Mouse (Mus musculus) lung, postnatal 0 days (tissue): ENCODE measurements at regions not wholly inside any gene's neighbourhood (a gene's known extent, or its start where the extent isn't known, plus 50 kb on each side); places are given as distances from the start of the nearest gene placed in this dataset.

ENCODE experiments used
- ATAC-seq: fragments of 200-750 bp; cut with Nextera tagmentation; 2 replicates; pipeline ENCODE4 v1.8.0; 2017; ENCODE audit warnings: moderate library complexity
- DNase-seq: peaks from one replicate; pipeline ENCODE4 v3.0.0-alpha.2; 2016; ENCODE audit warnings: low spot score
- H3K27ac ChIP-seq: fragments of 300-500 bp; sonication (generic); 2 replicates; pipeline ENCODE4 v1.5.1; 2014; ENCODE audit warnings: antibody characterized with exemption, mild to moderate bottlenecking, low read length, mixed read lengths
- H3K27me3 ChIP-seq: fragments of 300-500 bp; sonication (generic); replicated peaks from 2 replicates; pipeline ENCODE4 v1.6.1; 2014; ENCODE audit warnings: low read length, mixed read lengths; ENCODE audit not compliant: insufficient read depth
- H3K36me3 ChIP-seq: fragments of 300-500 bp; sonication (generic); 2 replicates; pipeline ENCODE4 v1.6.1; 2014; ENCODE audit warnings: low read length, mixed read lengths; ENCODE audit not compliant: insufficient read depth
- H3K4me1 ChIP-seq: fragments of 300-500 bp; sonication (generic); 2 replicates; pipeline ENCODE4 v1.6.1; 2014; ENCODE audit warnings: antibody characterized with exemption, low read depth, low read length, mixed read lengths; ENCODE audit not compliant: insufficient read depth
- H3K4me2 ChIP-seq: fragments of 300-500 bp; sonication (generic); replicated peaks from 2 replicates; pipeline ENCODE4 v1.6.1; 2014; ENCODE audit warnings: low read depth, mild to moderate bottlenecking, low read length, moderate library complexity, mixed read lengths
- H3K4me3 ChIP-seq: fragments of 300-500 bp; sonication (generic); 2 replicates; pipeline ENCODE4 v1.5.1; 2014; ENCODE audit warnings: low read depth, low read length
- H3K9ac ChIP-seq: fragments of 300-500 bp; sonication (generic); replicated peaks from 2 replicates; pipeline ENCODE4 v1.6.1; 2014; ENCODE audit warnings: low read depth, mild to moderate bottlenecking
- H3K9me3 ChIP-seq: fragments of 300-500 bp; sonication (generic); 2 replicates; pipeline ENCODE4 v1.6.1; 2016; ENCODE audit warnings: low read length, mixed read lengths
- CTCF ChIP-seq: IDR thresholded peaks from 2 replicates; pipeline ENCODE4 v1.5.1; 2016; ENCODE audit warnings: antibody characterized with exemption, mild to moderate bottlenecking
- EP300 ChIP-seq: IDR thresholded peaks from 2 replicates; pipeline ENCODE4 v1.6.1; 2016; ENCODE audit warnings: antibody characterized with exemption, mild to moderate bottlenecking, control low read depth
- WGBS: fragments of 180-500 bp; shearing (Covaris S2); extraction: QIAGEN DNeasy Blood & Tissue Kit; methylation state at CpG from one replicate; pipeline ENCODE4 v1.1.7; 2014; 5-methylcytosine and 5-hydroxymethylcytosine counted together

GRCm38 (mm10) chr9:92930231-92930966, 388.4 kb downstream of the Plod2 start:
- no peaks in the 10 kb centered on the region for H3K4me1 ChIP-seq
- no peak for TF ChIP-seq CTCF
- no peak for TF ChIP-seq EP300
- H3K9me3 ChIP-seq = peaks cover 7% of the 10 kb centered on the region; the same call in 1 of the 2 replicates
- H3K4me2 ChIP-seq = no peak overlapping the region
- H3K4me3 ChIP-seq = no peak overlapping the region
- H3K27me3 ChIP-seq = no peaks in the 10 kb centered on the region
- DNase-seq (no peak), ATAC-seq (no peak)
- H3K9ac ChIP-seq = no peak overlapping the region
- 65% methylated on average over 6 of the region's 6 CpGs for WGBS
- no peaks in the 10 kb centered on the region for H3K36me3 ChIP-seq
- no peak overlapping the region for H3K27ac ChIP-seq

GRCm38 (mm10) chr9:92937802-92938201, 395.8 kb downstream of the Plod2 start:
- no peak for ATAC-seq
- no peaks in the 10 kb centered on the region for H3K4me1 ChIP-seq
- WGBS = 66% methylated on average over 1 of the region's 1 CpGs

DNA sequence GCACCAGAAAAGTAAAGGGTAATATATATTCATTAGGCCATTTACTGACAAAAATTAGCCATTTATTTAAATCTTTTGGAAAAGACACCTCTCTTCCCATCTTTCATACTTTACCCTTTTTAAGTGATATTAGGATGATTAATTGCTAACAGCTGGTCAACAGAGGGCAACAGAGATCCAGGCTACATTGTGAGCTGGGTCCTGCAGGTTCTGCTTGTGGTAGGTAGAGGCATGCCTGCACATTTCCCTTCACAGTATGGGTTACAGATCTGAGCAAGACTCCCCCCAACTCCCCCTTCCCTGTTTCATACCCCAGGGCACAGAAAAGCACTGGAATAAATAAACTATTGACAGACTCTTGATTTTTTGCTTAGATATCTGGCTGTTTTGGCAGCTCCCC, 408.1 kb downstream of the Plod2 start:
- H3K9ac ChIP-seq = no peak overlapping the region
- H3K4me2 ChIP-seq = no peak overlapping the region
- no peak for DNase-seq
- H3K4me3 ChIP-seq = no peak overlapping the region
- H3K27ac ChIP-seq = no peak overlapping the region
- H3K4me1 ChIP-seq = no peaks in the 10 kb centered on the region
- H3K27me3 ChIP-seq = no peaks in the 10 kb centered on the region
- ATAC-seq = no peak
- H3K9me3 ChIP-seq = no peaks in the 10 kb centered on the region
- TF ChIP-seq EP300 (no peak), CTCF (peak; percentile 29; the same call in 1 of the 2 replicates)
- H3K36me3 ChIP-seq = no peaks in the 10 kb centered on the region

More at GRCm38 (mm10) chr9:92937802-92938201, 395.8 kb downstream of the Plod2 start:
- no peak overlapping the region for H3K9ac ChIP-seq
- no peaks in the 10 kb centered on the region for H3K27me3 ChIP-seq
- H3K36me3 ChIP-seq = no peaks in the 10 kb centered on the region
- H3K4me3 ChIP-seq = no peak overlapping the region
- peaks cover 7% of the 10 kb centered on the region; the same call in 1 of the 2 replicates for H3K9me3 ChIP-seq
- no peak for TF ChIP-seq EP300
- no peak for TF ChIP-seq CTCF
- H3K4me2 ChIP-seq = no peak overlapping the region
- DNase-seq = no peak
- no peak overlapping the region for H3K27ac ChIP-seq

- H3K36me3 ChIP-seq = no peaks in the 10 kb centered on the region
- WGBS = 81% methylated on average over 1 of the region's 1 CpGs
- no peaks in the 10 kb centered on the region for H3K4me1 ChIP-seq
- H3K9me3 ChIP-seq = no peaks in the 10 kb centered on the region
- no peak overlapping the region for H3K4me3 ChIP-seq
- no peak overlapping the region for H3K4me2 ChIP-seq
- ATAC-seq (no peak), DNase-seq (no peak)
- no peaks in the 10 kb centered on the region for H3K27me3 ChIP-seq
- TF ChIP-seq EP300 = no peak
- no peak for TF ChIP-seq CTCF
- H3K27ac ChIP-seq = no peak overlapping the region
- no peak overlapping the region for H3K9ac ChIP-seq
These were observed 421.3 kb downstream of the Plod2 start for GRCm38 (mm10) chr9:92963275-92963674.

GRCm38 (mm10) chr9:92991759-92992158, 449.7 kb downstream of the Plod2 start:
- Histone ChIP-seq H3K27ac (no peak overlapping the region), H3K4me2 (no peak overlapping the region), H3K36me3 (no peaks in the 10 kb centered on the region), H3K27me3 (no peaks in the 10 kb centered on the region), H3K9me3 (no peaks in the 10 kb centered on the region), H3K4me1 (no peaks in the 10 kb centered on the region), H3K4me3 (no peak overlapping the region), H3K9ac (no peak overlapping the region)
- TF ChIP-seq EP300 (no peak), CTCF (no peak)
- 56% methylated on average over 6 of the region's 6 CpGs for WGBS
- DNase-seq = no peak
- ATAC-seq = no peak

DNA sequence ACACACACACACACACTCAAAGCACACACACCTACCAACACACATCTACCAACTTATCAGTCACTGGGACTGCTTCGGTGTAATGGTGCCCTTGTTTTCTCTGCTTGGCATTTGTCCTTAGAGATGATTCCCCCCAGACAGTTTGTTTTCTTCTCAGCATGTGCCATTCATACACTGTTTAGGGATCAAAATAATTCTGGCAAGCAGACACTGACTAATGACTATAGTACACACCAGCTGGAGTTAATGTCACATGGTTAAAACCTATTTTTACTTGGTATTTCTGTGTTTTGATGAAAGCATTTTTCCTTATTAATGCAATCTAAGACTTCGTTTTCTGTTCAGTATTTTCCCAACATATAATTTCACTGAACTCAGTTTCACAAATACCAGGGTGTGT, 454.1 kb downstream of the Plod2 start:
- TF ChIP-seq CTCF (no peak), EP300 (no peak)
- H3K4me1 ChIP-seq = no peaks in the 10 kb centered on the region
- no peak overlapping the region for H3K4me3 ChIP-seq
- H3K4me2 ChIP-seq = no peak overlapping the region
- no peaks in the 10 kb centered on the region for H3K9me3 ChIP-seq
- H3K9ac ChIP-seq = no peak overlapping the region
- H3K27ac ChIP-seq = no peak overlapping the region
- WGBS = 79% methylated on average over 2 of the region's 2 CpGs
- DNase-seq (no peak), ATAC-seq (no peak)
- no peaks in the 10 kb centered on the region for H3K36me3 ChIP-seq
- no peaks in the 10 kb centered on the region for H3K27me3 ChIP-seq
